Mouse (Mus musculus): ENCODE data around the gene Pex11g.

DNA sequence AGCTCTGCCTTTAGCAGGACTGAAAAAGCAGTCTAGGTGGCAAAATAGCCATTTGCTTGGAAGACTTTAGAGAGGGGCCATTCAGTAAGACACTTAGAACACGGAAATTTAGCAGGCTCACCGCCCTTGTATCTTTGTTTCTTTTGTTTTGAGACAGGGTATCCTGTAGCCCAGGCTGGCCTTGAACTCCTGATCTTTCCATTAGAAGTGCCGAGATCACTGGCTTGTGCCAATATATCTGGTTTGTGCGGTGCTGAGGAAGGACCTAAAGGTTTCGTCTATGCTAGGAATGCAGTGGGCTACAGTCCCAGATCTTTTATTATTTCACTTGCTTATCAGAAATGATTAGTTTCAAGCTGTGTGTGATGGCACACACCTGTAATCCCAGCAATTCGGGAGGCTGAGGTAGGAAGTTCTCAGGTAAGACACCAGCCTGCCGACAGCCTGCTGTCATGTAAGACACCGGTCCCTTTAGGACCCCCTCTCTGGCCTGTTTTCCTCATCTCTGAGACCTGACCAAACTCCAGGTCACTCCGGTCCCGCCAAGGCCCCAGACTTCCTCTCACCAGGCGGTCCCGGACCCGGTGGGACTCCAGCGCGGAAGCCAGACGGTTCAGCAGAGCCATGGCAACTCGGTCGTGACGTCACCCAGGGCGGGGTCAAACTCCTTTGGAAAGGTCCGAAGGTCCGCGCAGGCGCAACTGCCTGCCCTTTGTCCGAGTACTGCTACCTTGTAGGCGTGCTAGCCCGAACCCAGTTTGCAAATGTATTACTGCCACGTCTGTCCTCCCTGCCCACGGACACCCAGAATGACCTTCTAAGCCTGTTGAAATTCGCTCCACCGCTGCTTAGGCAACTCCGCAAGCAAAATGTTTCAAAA is at the start of gene Pex11g:
- TF ChIP-seq FLI1 (IDR thresholded peaks at IDR 0.05; ENCODE audit: low read length) (no peak), GATA1 (IDR thresholded peaks at IDR 0.05; ENCODE audit: borderline replicate concordance, low read length) (no peak)

Measured in megakaryocyte, embryonic 14.5 days (primary cell).